Mouse (Mus musculus): ENCODE results near the gene Acoxl.
"Not testable (repeated sequence)": the region's sequence is repeated elsewhere in the genome, so short reads cannot be mapped to it uniquely, and the experiment has no call there.

The Acoxl gene

GRCm38 (mm10) chr2:128083844-128084243, 245.2 kb downstream of the Acoxl start:
- DNase-seq (ENCODE audit: low read depth): no peak

GRCm38 (mm10) chr2:128084607-128085006, 245.9 kb downstream of the Acoxl start:
- peak; percentile 24 for DNase-seq (ENCODE audit: low read depth)

- peak; percentile 38 for DNase-seq (ENCODE audit: low read depth)
Observed at GRCm38 (mm10) chr2:128085481-128085880, 246.8 kb downstream of the Acoxl start.

GRCm38 (mm10) chr2:128086301-128086886, 247.7 kb downstream of the Acoxl start:
- peak; percentile 22 for DNase-seq (ENCODE audit: low read depth)

GRCm38 (mm10) chr2:128086996-128087526, 248.4 kb downstream of the Acoxl start:
- DNase-seq (ENCODE audit: low read depth): peak; percentile 88

GRCm38 (mm10) chr2:128087798-128088545, 249.3 kb downstream of the Acoxl start:
- DNase-seq (ENCODE audit: low read depth): peak; percentile 69

- peak; percentile 75 for DNase-seq (ENCODE audit: low read depth)
Observed at GRCm38 (mm10) chr2:128090283-128090885, 251.7 kb downstream of the Acoxl start.

GRCm38 (mm10) chr2:128091431-128092369, 253.0 kb downstream of the Acoxl start:
- peak; percentile 85 for DNase-seq (ENCODE audit: low read depth)

- DNase-seq (ENCODE audit: low read depth): no peak
Observed at GRCm38 (mm10) chr2:128092451-128092850, 253.8 kb downstream of the Acoxl start.

GRCm38 (mm10) chr2:128094196-128094595, 255.5 kb downstream of the Acoxl start:
- DNase-seq (ENCODE audit: low read depth): no peak

- peak; percentile 66 for DNase-seq (ENCODE audit: low read depth)
Observed at GRCm38 (mm10) chr2:128094602-128095001, 255.9 kb downstream of the Acoxl start.

GRCm38 (mm10) chr2:128095270-128095669, 256.6 kb downstream of the Acoxl start:
- no peak for DNase-seq (ENCODE audit: low read depth)

- no peak for DNase-seq (ENCODE audit: low read depth)
Observed at GRCm38 (mm10) chr2:128096070-128096469, 257.4 kb downstream of the Acoxl start.

GRCm38 (mm10) chr2:128098118-128098517, 259.4 kb downstream of the Acoxl start:
- DNase-seq (ENCODE audit: low read depth): not testable (repeated sequence)

- no peak for DNase-seq (ENCODE audit: low read depth)
Observed at GRCm38 (mm10) chr2:128102086-128102485, 263.4 kb downstream of the Acoxl start.

- no peak for DNase-seq (ENCODE audit: low read depth)
Observed at GRCm38 (mm10) chr2:128104815-128105214, 266.1 kb downstream of the Acoxl start.

GRCm38 (mm10) chr2:128105651-128106050, 267.0 kb downstream of the Acoxl start:
- DNase-seq (ENCODE audit: low read depth): no peak

GRCm38 (mm10) chr2:128111537-128111936, 272.9 kb downstream of the Acoxl start:
- DNase-seq (ENCODE audit: low read depth): no peak

GRCm38 (mm10) chr2:128114621-128115020, 275.9 kb downstream of the Acoxl start:
- DNase-seq (ENCODE audit: low read depth): no peak

- DNase-seq (ENCODE audit: low read depth): no peak
Observed at GRCm38 (mm10) chr2:128115579-128115978, 276.9 kb downstream of the Acoxl start.

- DNase-seq (ENCODE audit: low read depth): peak; percentile 76
Observed at GRCm38 (mm10) chr2:128117605-128118004, 278.9 kb downstream of the Acoxl start.

- no peak for DNase-seq (ENCODE audit: low read depth)
Observed at GRCm38 (mm10) chr2:128118971-128119370, 280.3 kb downstream of the Acoxl start.
